Mouse (Mus musculus): ENCODE data around the gene Taar6.

DNA sequence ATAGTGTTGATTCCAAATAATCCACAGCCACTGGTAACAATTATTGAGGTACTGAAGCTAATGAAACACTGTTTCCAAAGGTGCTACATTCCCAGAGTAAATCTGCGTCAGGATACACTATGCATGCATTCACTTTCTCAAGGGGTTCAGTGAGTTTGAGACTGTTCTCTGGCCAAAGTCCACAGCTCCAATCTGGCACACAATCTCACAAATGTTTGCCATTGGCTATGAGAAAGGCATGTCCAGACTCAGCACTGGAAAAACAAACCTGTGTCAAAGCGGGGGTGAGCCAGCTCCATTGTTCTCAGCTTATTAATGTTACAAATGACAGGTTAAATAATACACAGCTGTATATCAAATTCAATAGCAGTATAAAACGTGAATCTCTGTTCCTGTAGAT, 26.4 kb downstream of the Taar6 start:
- TF ChIP-seq CTCF (IDR thresholded peaks at IDR 0.05) (no peak), EP300 (IDR thresholded peaks at IDR 0.05) (no peak)
